Mouse (Mus musculus): Measurements from ENCODE around the gene Gm5936.
"Not testable (repeated sequence)": the region's sequence is repeated elsewhere in the genome, so short reads cannot be mapped to it uniquely, and the experiment has no call there.

Gene Gm5936

DNA sequence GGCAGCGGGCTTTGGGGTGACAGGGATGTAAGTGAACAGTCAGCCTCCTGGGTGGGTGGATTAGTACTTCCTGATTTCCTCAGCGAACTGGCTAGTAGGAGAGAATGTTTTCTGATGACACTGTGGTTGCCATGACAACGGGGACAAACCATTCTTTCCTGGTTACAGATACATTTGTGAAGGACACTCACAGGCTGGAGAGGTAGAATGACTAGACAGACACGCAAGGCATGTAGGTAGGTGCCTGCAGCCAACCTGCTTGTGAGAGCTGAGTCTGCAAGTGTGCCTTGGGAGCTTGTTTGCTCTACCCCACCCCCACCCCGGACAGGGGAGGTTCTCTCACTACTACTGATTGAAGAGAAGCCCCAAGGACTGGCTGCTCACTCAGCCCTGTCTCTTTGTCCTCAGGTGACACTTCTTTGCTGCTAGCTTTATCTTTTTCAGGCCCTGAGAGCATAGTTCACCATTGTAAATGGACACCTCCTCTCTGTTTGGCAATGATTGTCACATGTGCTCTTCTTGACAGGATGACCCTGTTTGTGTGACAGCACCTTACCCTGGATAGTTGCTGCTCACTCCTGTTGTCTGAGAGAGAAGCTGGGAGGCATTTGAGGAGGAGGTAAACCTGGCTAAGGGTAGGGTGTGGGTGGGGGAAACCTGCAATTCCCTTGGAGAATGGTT lies at the start of gene Gm5936:
Gm5936 (plus strand) TSS at position 355 of the 681 bp plus-strand sequence.
- in situ Hi-C loops (cut with MboI, MseI): not testable (repeated sequence)

DNA sequence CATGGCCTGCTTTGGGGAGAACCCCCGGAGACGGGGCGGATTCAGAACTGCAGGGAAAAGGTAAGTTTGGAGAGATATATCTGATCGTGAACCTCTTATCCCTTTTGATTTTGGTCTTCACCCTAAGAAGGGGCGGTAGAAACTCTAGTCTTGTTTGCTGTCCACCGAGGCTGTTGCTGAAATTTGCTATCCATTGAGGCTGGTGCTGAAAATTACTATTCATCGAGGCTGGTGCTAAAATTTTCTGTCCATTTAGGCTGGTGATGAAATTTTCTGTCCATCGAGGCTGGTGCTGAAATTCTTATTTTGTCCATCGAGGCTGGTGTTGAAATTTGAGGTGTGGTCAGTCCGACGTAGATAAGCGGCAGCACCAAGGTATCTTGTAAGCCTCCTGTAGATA lies 19.1 kb downstream of the Gm5936 start:
- in situ Hi-C loops (cut with MboI, MseI): not testable (repeated sequence)

GRCm38 (mm10) chrX:74880123-74880522 lies 43.1 kb downstream of the Gm5936 start:
- in situ Hi-C loops (cut with MboI, MseI): loop anchor here (5.0 to 10.0 kb wide), 2 partner anchors 87 to 425 kb away; no protein-coding TSS in a partner anchor
